Mouse (Mus musculus) midbrain, postnatal 0 days (tissue): Measurements from ENCODE around the gene Stat2. TPM values are rescaled to one million over a fixed set of nuclear protein-coding genes. Genes with fewer than 3 reads are reported as not detected.

Experiments
- ATAC-seq: fragments of 200-750 bp; cut with Nextera tagmentation; 2 replicates; pipeline ENCODE4 v1.8.0; 2017; ENCODE audit warnings: moderate number of reproducible peaks, mild to moderate bottlenecking, moderate TSS enrichment, moderate library complexity; ENCODE audit not compliant: low FRiP score
- DNase-seq: peaks from one replicate; pipeline ENCODE4 v3.0.0-alpha.2; 2015; ENCODE audit warnings: low spot score
- H3K27ac ChIP-seq: fragments of 300-500 bp; sonication (generic); 2 replicates; pipeline ENCODE4 v1.5.1; 2014; ENCODE audit warnings: low read depth, mild to moderate bottlenecking, low read length, mixed read lengths
- H3K27me3 ChIP-seq: fragments of 300-500 bp; sonication (generic); 2 replicates; pipeline ENCODE4 v1.6.1; 2014; ENCODE audit warnings: low read length, control low read depth, mixed read lengths; ENCODE audit not compliant: insufficient read depth
- H3K36me3 ChIP-seq: fragments of 300-500 bp; sonication (generic); 2 replicates; pipeline ENCODE4 v1.6.1; 2014; ENCODE audit warnings: low read length, control low read depth, mixed read lengths; ENCODE audit not compliant: insufficient read depth
- H3K4me1 ChIP-seq: fragments of 300-500 bp; sonication (generic); 2 replicates; pipeline ENCODE4 v1.6.1; 2014; ENCODE audit warnings: mild to moderate bottlenecking, control low read depth, antibody characterized with exemption, low read length, mixed read lengths; ENCODE audit not compliant: insufficient read depth
- H3K4me2 ChIP-seq: fragments of 300-500 bp; sonication (generic); 2 replicates; pipeline ENCODE4 v1.6.1; 2014; ENCODE audit warnings: low read depth, mild to moderate bottlenecking, low read length, mixed read lengths; ENCODE audit not compliant: poor library complexity, severe bottlenecking
- H3K4me3 ChIP-seq: fragments of 300-500 bp; sonication (generic); 2 replicates; pipeline ENCODE4 v1.5.1; 2014; ENCODE audit warnings: low read depth, mild to moderate bottlenecking, low read length, moderate library complexity
- H3K9ac ChIP-seq: fragments of 300-500 bp; sonication (generic); replicated peaks from 2 replicates; pipeline ENCODE4 v1.6.1; 2014; ENCODE audit warnings: mild to moderate bottlenecking, low read length, moderate library complexity, mixed read lengths; ENCODE audit not compliant: poor library complexity, severe bottlenecking
- H3K9me3 ChIP-seq: fragments of 300-500 bp; sonication (generic); 2 replicates; pipeline ENCODE4 v1.6.1; 2016; ENCODE audit warnings: low read length, control low read depth
- CTCF ChIP-seq: IDR thresholded peaks from 2 replicates; pipeline ENCODE4 v1.5.1; 2016; ENCODE audit warnings: antibody characterized with exemption, mild to moderate bottlenecking
- WGBS: fragments of 180-500 bp; shearing (Covaris S2); extraction: QIAGEN DNeasy Blood & Tissue Kit; methylation state at CpG from one replicate; pipeline ENCODE4 v1.1.7; 2014; 5-methylcytosine and 5-hydroxymethylcytosine counted together
- polyA plus RNA-seq: library from polyadenylated mRNA; unstranded; fragments of >200 nt; fragmentation: Nextera tagmentation; extraction: Ambion mirVana; gene quantifications from 2 replicates; pipeline ENCODE4 v1.2.1, GENCODE M21; 2015
- total RNA-seq: library from RNA; depleted of rRNA; stranded (reverse); fragments of >200 nt; gene quantifications from 2 replicates; pipeline ENCODE4 v1.2.3, GENCODE M21; 2014

The Stat2 gene
- total and polyA plus RNA-seq, 2 experiments from 2014 or later: 9.8 to 12.9 TPM

DNA sequence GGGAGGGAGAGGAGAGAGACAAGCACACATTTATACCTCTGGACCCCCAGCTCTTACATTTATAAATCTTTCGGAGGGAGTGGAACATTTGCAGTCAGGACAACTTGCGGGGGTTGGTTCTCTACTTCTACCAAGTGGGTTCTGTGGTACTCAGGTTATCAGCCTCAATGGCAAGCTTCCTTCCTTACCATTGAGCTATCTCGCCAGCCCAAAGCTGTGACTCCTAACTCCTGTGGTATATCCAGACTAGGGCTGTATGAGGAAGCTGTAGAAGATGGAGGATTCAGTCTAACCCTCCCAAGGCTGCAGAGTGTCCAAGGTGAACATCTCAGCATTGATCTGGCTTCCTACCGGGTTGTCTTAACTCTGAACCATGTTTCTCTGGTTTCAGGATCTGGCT, 31.2 kb upstream of the Stat2 start:
- Histone ChIP-seq H3K27ac (no peak overlapping the region), H3K27me3 (no peaks in the 10 kb centered on the region), H3K4me2 (no peak overlapping the region), H3K9me3 (no peaks in the 10 kb centered on the region), H3K9ac (no peak overlapping the region), H3K36me3 (no peaks in the 10 kb centered on the region), H3K4me1 (no peaks in the 10 kb centered on the region), H3K4me3 (no peak overlapping the region)
- TF ChIP-seq CTCF: no peak
- DNase-seq: no peak
- 96% methylated on average over 4 of the region's 4 CpGs for whole genome bisulfite sequencing
- ATAC-seq: no peak

DNA sequence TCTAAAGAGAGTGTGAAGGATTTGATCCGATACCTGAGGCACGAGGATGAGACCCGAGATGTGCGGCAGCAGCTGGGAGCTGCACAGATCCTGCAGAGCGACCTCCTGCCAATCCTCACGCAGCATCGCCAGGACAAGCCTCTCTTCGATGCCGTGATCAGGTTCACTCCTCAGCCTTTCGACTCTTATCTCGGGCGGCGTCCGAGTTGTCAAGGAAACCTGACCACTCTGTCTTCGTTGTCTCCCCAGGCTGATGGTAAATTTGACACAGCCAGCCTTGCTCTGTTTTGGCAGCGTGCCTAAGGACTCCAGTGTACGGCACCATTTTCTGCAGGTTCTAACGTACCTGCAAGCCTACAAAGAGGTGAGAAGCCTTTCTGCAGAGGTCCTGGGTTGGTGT, 30.2 kb upstream of the Stat2 start:
- no peak for TF ChIP-seq CTCF
- Histone ChIP-seq H3K9ac (no peak overlapping the region), H3K9me3 (no peaks in the 10 kb centered on the region), H3K36me3 (no peaks in the 10 kb centered on the region), H3K4me2 (no peak overlapping the region), H3K4me3 (no peak overlapping the region), H3K27me3 (no peaks in the 10 kb centered on the region), H3K4me1 (no peaks in the 10 kb centered on the region), H3K27ac (no peak overlapping the region)
- ATAC-seq (no peak), DNase-seq (no peak)
- 94% methylated on average over 18 of the region's 18 CpGs for WGBS

DNA sequence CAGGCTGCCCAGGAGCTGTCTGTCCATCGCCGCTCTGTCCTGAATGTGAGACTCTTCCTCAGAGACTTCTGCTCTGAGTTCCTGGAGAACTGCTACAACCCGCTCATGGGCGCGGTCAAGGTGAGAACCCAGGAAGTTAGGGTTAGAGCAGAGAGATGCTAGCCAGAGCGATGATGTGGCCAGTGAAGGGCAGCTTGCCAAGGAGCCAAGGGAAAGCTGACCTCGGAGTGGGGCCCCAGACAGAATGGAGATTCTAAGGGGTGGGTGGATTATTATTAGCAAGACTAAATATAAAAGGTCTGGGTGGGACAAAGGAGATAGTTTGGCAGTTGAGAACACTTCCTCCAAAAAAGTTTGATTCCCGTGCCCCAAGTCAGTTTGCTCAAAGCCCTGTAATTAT, 27.1 kb upstream of the Stat2 start:
- Histone ChIP-seq H3K27me3 (no peaks in the 10 kb centered on the region), H3K27ac (no peak overlapping the region), H3K36me3 (peaks cover 6% of the 10 kb centered on the region), H3K4me3 (no peak overlapping the region), H3K4me1 (no peaks in the 10 kb centered on the region), H3K9me3 (no peaks in the 10 kb centered on the region), H3K4me2 (no peak overlapping the region), H3K9ac (no peak overlapping the region)
- WGBS: 96% methylated on average over 8 of the region's 8 CpGs
- TF ChIP-seq CTCF: no peak
- ATAC-seq: no peak
- no peak for DNase-seq

DNA sequence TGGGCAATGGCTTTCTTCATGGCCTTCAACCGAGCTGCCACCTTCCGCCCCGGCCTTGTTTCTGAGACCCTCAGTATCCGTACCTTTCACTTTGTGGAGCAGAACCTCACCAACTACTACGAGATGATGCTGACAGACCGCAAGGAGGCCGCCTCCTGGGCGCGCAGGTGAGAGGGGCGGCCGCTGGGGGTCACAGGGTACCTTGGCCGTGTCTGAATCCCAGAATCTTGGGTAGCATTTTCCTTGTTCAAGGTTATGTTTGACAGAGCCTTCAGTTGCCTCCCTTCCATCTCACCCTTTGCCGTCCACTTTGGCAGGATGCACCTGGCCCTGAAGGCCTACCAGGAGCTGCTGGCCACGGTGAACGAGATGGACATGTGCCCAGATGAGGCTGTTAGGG, 26.2 kb upstream of the Stat2 start:
- H3K36me3 ChIP-seq: peaks cover 8% of the 10 kb centered on the region
- no peak for ATAC-seq
- no peaks in the 10 kb centered on the region for H3K27me3 ChIP-seq
- 96% methylated on average over 15 of the region's 15 CpGs for WGBS
- H3K9ac ChIP-seq: no peak overlapping the region
- H3K4me3 ChIP-seq: no peak overlapping the region
- no peak overlapping the region for H3K4me2 ChIP-seq
- no peak for DNase-seq
- H3K4me1 ChIP-seq: no peaks in the 10 kb centered on the region
- no peak for TF ChIP-seq CTCF
- H3K27ac ChIP-seq: no peak overlapping the region
- no peaks in the 10 kb centered on the region for H3K9me3 ChIP-seq

DNA sequence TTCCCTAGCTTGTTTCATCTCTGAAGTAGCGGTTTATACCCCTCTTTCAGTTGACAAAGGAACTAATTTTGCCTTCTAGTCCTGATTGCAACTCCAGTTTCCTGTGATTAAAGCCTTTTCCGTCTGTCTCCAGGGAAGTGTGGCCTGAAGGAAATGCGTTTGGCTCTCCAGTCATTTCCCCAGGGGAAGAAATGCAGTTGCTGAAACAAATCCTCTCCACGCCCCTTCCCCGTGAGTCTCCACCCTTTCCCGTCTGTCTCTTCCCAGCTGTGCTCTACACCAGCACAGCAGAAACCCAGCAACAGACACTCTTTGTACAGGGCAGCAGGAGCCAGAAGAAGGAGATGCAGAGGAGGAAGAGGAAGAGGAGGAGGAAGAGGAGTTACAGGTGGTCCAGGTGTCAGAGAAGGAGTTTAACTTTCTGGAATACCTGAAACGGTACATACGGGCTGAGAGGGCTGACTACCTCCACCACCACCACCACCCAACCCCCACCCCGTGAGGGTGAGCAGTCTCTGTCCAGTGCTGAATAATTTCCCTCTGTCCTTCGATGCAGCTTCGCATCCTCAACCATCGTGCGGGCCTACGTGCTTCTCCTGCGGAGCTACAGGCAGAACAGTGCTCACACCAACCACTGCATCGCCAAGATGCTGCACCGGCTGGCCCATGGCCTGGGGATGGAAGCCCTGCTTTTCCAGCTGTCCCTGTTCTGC, 23.2 kb upstream of the Stat2 start:
- ATAC-seq (no peak), DNase-seq (no peak)
- Histone ChIP-seq H3K27me3 (no peaks in the 10 kb centered on the region), H3K4me2 (no peak overlapping the region), H3K9ac (no peak overlapping the region), H3K27ac (no peak overlapping the region), H3K4me3 (no peak overlapping the region), H3K36me3 (peaks cover 34% of the 10 kb centered on the region), H3K4me1 (no peaks in the 10 kb centered on the region), H3K9me3 (no peaks in the 10 kb centered on the region)
- TF ChIP-seq CTCF: no peak
- 79% methylated on average over 17 of the region's 17 CpGs for WGBS

DNA sequence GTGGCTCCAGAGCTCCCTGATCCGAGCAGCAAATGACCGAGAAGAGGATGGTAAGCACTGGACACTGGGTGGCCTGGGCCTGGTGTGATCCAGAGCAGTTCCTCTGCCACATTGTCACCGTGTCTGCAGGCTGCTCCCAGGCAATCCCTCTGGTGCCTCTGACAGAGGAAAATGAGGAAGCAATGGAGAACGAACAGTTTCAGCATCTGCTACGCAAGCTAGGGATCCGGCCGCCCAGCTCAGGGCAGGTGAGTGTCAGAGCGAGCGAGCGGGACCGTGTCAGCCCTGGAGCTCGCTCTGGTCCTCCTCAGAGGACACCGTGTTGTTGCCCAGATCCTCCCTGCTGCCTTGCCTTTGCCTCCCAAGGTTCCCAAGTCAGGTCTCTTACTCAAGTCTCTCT, 19.8 kb upstream of the Stat2 start:
- Histone ChIP-seq H3K4me3 (no peak overlapping the region), H3K36me3 (peaks cover 39% of the 10 kb centered on the region), H3K27me3 (no peaks in the 10 kb centered on the region), H3K9me3 (no peaks in the 10 kb centered on the region), H3K27ac (no peak overlapping the region), H3K4me2 (no peak overlapping the region), H3K9ac (no peak overlapping the region), H3K4me1 (no peaks in the 10 kb centered on the region)
- DNase-seq (no peak), ATAC-seq (no peak)
- WGBS: 95% methylated on average over 13 of the region's 13 CpGs
- TF ChIP-seq CTCF: no peak
